Mouse (Mus musculus) kidney, postnatal 0 days (tissue): ENCODE data around the gene Traf2. TPM values are rescaled to one million over a fixed set of nuclear protein-coding genes. Genes with fewer than 3 reads are reported as not detected.
A peak's percentile ranks its signal among the peaks of the same experiment; 100 is the strongest.

Experiments used
- ATAC-seq: fragments of 200-750 bp; cut with Nextera tagmentation; replicated peaks from 2 replicates; pipeline ENCODE4 v1.8.0; 2017; ENCODE audit warnings: low read depth, moderate number of reproducible peaks, moderate TSS enrichment, moderate library complexity; ENCODE audit not compliant: low FRiP score
- DNase-seq: peaks from one replicate; pipeline ENCODE4 v3.0.0-alpha.2; 2016; ENCODE audit warnings: low spot score
- H3K27ac ChIP-seq: fragments of 300-500 bp; sonication (generic); 2 replicates; pipeline ENCODE4 v1.5.1; 2014; ENCODE audit warnings: mild to moderate bottlenecking
- H3K27me3 ChIP-seq: fragments of 300-500 bp; sonication (generic); 2 replicates; pipeline ENCODE4 v1.6.1; 2014; ENCODE audit warnings: low read length, mixed read lengths; ENCODE audit not compliant: insufficient read depth
- H3K36me3 ChIP-seq: fragments of 300-500 bp; sonication (generic); 2 replicates; pipeline ENCODE4 v1.6.1; 2014; ENCODE audit warnings: low read length, mixed read lengths; ENCODE audit not compliant: insufficient read depth
- H3K4me1 ChIP-seq: fragments of 300-500 bp; sonication (generic); replicated peaks from 2 replicates; pipeline ENCODE4 v1.6.1; 2014; ENCODE audit warnings: antibody characterized with exemption, low read length, mixed read lengths; ENCODE audit not compliant: insufficient read depth
- H3K4me2 ChIP-seq: fragments of 300-500 bp; sonication (generic); 2 replicates; pipeline ENCODE4 v1.6.1; 2014; ENCODE audit warnings: mild to moderate bottlenecking, low read length, moderate library complexity, mixed read lengths
- H3K4me3 ChIP-seq: fragments of 300-500 bp; sonication (generic); replicated peaks from 2 replicates; pipeline ENCODE4 v1.5.1; 2014; ENCODE audit warnings: low read depth, low read length
- H3K9ac ChIP-seq: fragments of 300-500 bp; sonication (generic); 2 replicates; pipeline ENCODE4 v1.6.1; 2014; ENCODE audit warnings: low read depth, low read length
- H3K9me3 ChIP-seq: fragments of 300-500 bp; sonication (generic); replicated peaks from 2 replicates; pipeline ENCODE4 v1.6.1; 2016; ENCODE audit warnings: low read length, inconsistent platforms, mixed read lengths
- CTCF ChIP-seq: IDR thresholded peaks from 2 replicates; pipeline ENCODE4 v1.5.1; 2016; ENCODE audit warnings: antibody characterized with exemption, low read depth, mild to moderate bottlenecking, moderate library complexity
- WGBS: fragments of 180-500 bp; shearing (Covaris S2); extraction: QIAGEN DNeasy Blood & Tissue Kit; methylation state at CpG from one replicate; pipeline ENCODE4 v1.1.7; 2014; 5-methylcytosine and 5-hydroxymethylcytosine counted together
- polyA plus RNA-seq: library from polyadenylated mRNA; unstranded; fragments of >200 nt; fragmentation: Nextera tagmentation; extraction: Ambion mirVana; gene quantifications from 2 replicates; pipeline ENCODE4 v1.2.1, GENCODE M21; 2015

Traf2 gene
- polyA plus RNA-seq, 1 experiment from 2014 or later, result 24.4 TPM

- ATAC-seq (no peak), DNase-seq (no peak)
- peaks cover 51% of the 10 kb centered on the region for H3K27me3 ChIP-seq
- H3K36me3 ChIP-seq, result no peaks in the 10 kb centered on the region
- no peak overlapping the region for H3K27ac ChIP-seq
- H3K9me3 ChIP-seq, result no peaks in the 10 kb centered on the region
- 78% methylated on average over 16 of the region's 16 CpGs for WGBS
- no peak overlapping the region for H3K9ac ChIP-seq
- TF ChIP-seq CTCF, result no peak
- peaks cover 50% of the 10 kb centered on the region for H3K4me1 ChIP-seq
- H3K4me3 ChIP-seq, result no peak overlapping the region
- H3K4me2 ChIP-seq, result no peak overlapping the region
Observed at GRCm38 (mm10) chr2:25576028-25576850, 29.5 kb upstream of the Traf2 start.

- no peak for TF ChIP-seq CTCF
- WGBS, result 14% methylated on average over 21 of the region's 21 CpGs
- DNase-seq (no peak), ATAC-seq (no peak)
- Histone ChIP-seq H3K27me3 (peaks cover 44% of the 10 kb centered on the region), H3K9me3 (no peaks in the 10 kb centered on the region), H3K4me2 (peak overlapping the region; percentile 91), H3K4me1 (peaks cover 46% of the 10 kb centered on the region), H3K4me3 (peak overlapping the region; percentile 54), H3K9ac (peak overlapping the region; percentile 54), H3K27ac (peak overlapping the region; percentile 90; the same call in 1 of the 2 replicates), H3K36me3 (0 out of 2 replicates have a peak, but pooled peaks cover under 1% of the 10 kb centered on the region)
Observed at GRCm38 (mm10) chr2:25575432-25576027, 28.8 kb upstream of the Traf2 start.

GRCm38 (mm10) chr2:25574579-25575431 is 28.1 kb upstream of the Traf2 start, which contains the start of the genes Mamdc4 and Phpt1:
TSS of gene Mamdc4 (minus strand) at chr2:25574845.
TSS of gene Phpt1 (minus strand) at chr2:25575224.
- 0 out of 2 replicates have a peak, but pooled peaks have one; percentile 9 for TF ChIP-seq CTCF
- Histone ChIP-seq H3K9ac (peak within 1 kb of the TSS; percentile 54), H3K27ac (peak within 1 kb of the TSS; percentile 90), H3K4me3 (peak within 1 kb of the TSS; percentile 54), H3K4me2 (peak within 1 kb of the TSS; percentile 91), H3K27me3 (peaks cover 37% of the 10 kb centered on the region), H3K9me3 (no peaks in the 10 kb centered on the region), H3K4me1 (peaks cover 45% of the 10 kb centered on the region), H3K36me3 (0 out of 2 replicates have a peak, but pooled peaks cover 5% of the 10 kb centered on the region)
- peak; percentile 96 for ATAC-seq
- peak; percentile 99 for DNase-seq
- WGBS, result under 1% methylated on average over 44 of the region's 45 CpGs

- TF ChIP-seq CTCF, result no peak
- Histone ChIP-seq H3K4me3 (peak overlapping the region; percentile 54), H3K4me1 (peaks cover 39% of the 10 kb centered on the region), H3K36me3 (0 out of 2 replicates have a peak, but pooled peaks cover 5% of the 10 kb centered on the region), H3K27me3 (peaks cover 30% of the 10 kb centered on the region), H3K4me2 (peak overlapping the region; percentile 91), H3K9ac (peak overlapping the region; percentile 54), H3K9me3 (no peaks in the 10 kb centered on the region), H3K27ac (peak overlapping the region; percentile 90)
- 8% methylated on average over 11 of the region's 11 CpGs for WGBS
- DNase-seq (no peak), ATAC-seq (no peak)
Observed at GRCm38 (mm10) chr2:25574136-25574535, 27.4 kb upstream of the Traf2 start.

GRCm38 (mm10) chr2:25573068-25573467 is 26.3 kb upstream of the Traf2 start:
- no peak for TF ChIP-seq CTCF
- H3K27me3 ChIP-seq, result peaks cover 20% of the 10 kb centered on the region
- 79% methylated on average over 2 of the region's 2 CpGs for WGBS
- H3K9me3 ChIP-seq, result no peaks in the 10 kb centered on the region
- H3K4me2 ChIP-seq, result no peak overlapping the region; the same call in 1 of the 2 replicates
- no peak overlapping the region for H3K27ac ChIP-seq
- H3K36me3 ChIP-seq, result 0 out of 2 replicates have a peak, but pooled peaks cover 5% of the 10 kb centered on the region
- peaks cover 28% of the 10 kb centered on the region for H3K4me1 ChIP-seq
- no peak overlapping the region for H3K9ac ChIP-seq
- ATAC-seq (no peak), DNase-seq (no peak)
- H3K4me3 ChIP-seq, result no peak overlapping the region
